Mouse (Mus musculus) liver, embryonic 11.5 days (tissue): ENCODE measurements around the gene Prkd3. TPM values are rescaled to one million over a fixed set of nuclear protein-coding genes. Genes with fewer than 3 reads are reported as not detected.

Source experiments
- ATAC-seq: fragments of 200-750 bp; cut with Nextera tagmentation; replicated peaks from 2 replicates; pipeline ENCODE4 v1.8.0; 2017; ENCODE audit warnings: moderate number of reproducible peaks, mild to moderate bottlenecking, moderate TSS enrichment, moderate library complexity; ENCODE audit not compliant: low FRiP score
- DNase-seq: peaks from one replicate; pipeline ENCODE4 v3.0.0-alpha.2; 2017; ENCODE audit warnings: low spot score
- H3K27ac ChIP-seq: fragments of 300-500 bp; sonication (generic); 2 replicates; pipeline ENCODE4 v1.5.1; 2014; ENCODE audit warnings: mild to moderate bottlenecking, low read depth, low read length, control low read depth
- H3K27me3 ChIP-seq: fragments of 300-500 bp; sonication (generic); replicated peaks from 2 replicates; pipeline ENCODE4 v1.6.1; 2014; ENCODE audit warnings: low read length, mixed read lengths; ENCODE audit not compliant: control insufficient read depth, insufficient read depth
- H3K36me3 ChIP-seq: fragments of 300-500 bp; sonication (generic); 2 replicates; pipeline ENCODE4 v1.6.1; 2014; ENCODE audit warnings: mild to moderate bottlenecking, low read length, moderate library complexity, mixed read lengths; ENCODE audit not compliant: control insufficient read depth, insufficient read depth
- H3K4me1 ChIP-seq: fragments of 300-500 bp; sonication (generic); replicated peaks from 2 replicates; pipeline ENCODE4 v1.6.1; 2014; ENCODE audit warnings: low read length, mixed read lengths; ENCODE audit not compliant: control insufficient read depth, insufficient read depth
- H3K4me2 ChIP-seq: fragments of 300-500 bp; sonication (generic); 2 replicates; pipeline ENCODE4 v1.6.1; 2014; ENCODE audit warnings: mild to moderate bottlenecking, control low read depth, moderate library complexity
- H3K4me3 ChIP-seq: fragments of 300-500 bp; sonication (generic); 2 replicates; pipeline ENCODE4 v1.5.1; 2014; ENCODE audit warnings: low read depth, low read length, control low read depth
- H3K9ac ChIP-seq: fragments of 300-500 bp; sonication (generic); 2 replicates; pipeline ENCODE4 v1.6.1; 2014; ENCODE audit warnings: low read depth, low read length, control low read depth
- H3K9me3 ChIP-seq: fragments of 300-500 bp; sonication (generic); 2 replicates; pipeline ENCODE4 v1.6.1; 2016; ENCODE audit warnings: low read length, inconsistent platforms, mixed read lengths; ENCODE audit not compliant: control insufficient read depth
- WGBS: fragments of 180-500 bp; shearing (Covaris S2); extraction: QIAGEN DNeasy Blood & Tissue Kit; methylation state at CpG from one replicate; pipeline ENCODE4 v1.1.7; 2014; 5-methylcytosine and 5-hydroxymethylcytosine counted together
- polyA plus RNA-seq: library from polyadenylated mRNA; unstranded; fragments of >200 nt; fragmentation: Nextera tagmentation; extraction: Ambion mirVana; gene quantifications from 2 replicates; pipeline ENCODE4 v1.2.1, GENCODE M21; 2014

Prkd3 gene
- polyA plus RNA-seq, 1 experiment from 2014 or later = 21.8 TPM

- Histone ChIP-seq H3K36me3 (no peaks in the 10 kb centered on the region), H3K27ac (no peak within 1 kb of the TSS), H3K9ac (no peak within 1 kb of the TSS; the same call in 1 of the 2 replicates), H3K4me1 (no peaks in the 10 kb centered on the region), H3K27me3 (peaks cover 9% of the 10 kb centered on the region), H3K4me2 (peak within 1 kb of the TSS; percentile 87), H3K9me3 (no peaks in the 10 kb centered on the region), H3K4me3 (peak within 1 kb of the TSS; percentile 58)
- no peak for ATAC-seq
- no peak for DNase-seq
- WGBS = 57% methylated on average over 4 of the region's 4 CpGs
Measured at GRCm38 (mm10) chr17:79051606-79052005, 31.0 kb upstream of the Prkd3 start, which contains the start of gene Qpct. Gene Qpct, plus strand, starts transcription at chr17:79051906.

DNA sequence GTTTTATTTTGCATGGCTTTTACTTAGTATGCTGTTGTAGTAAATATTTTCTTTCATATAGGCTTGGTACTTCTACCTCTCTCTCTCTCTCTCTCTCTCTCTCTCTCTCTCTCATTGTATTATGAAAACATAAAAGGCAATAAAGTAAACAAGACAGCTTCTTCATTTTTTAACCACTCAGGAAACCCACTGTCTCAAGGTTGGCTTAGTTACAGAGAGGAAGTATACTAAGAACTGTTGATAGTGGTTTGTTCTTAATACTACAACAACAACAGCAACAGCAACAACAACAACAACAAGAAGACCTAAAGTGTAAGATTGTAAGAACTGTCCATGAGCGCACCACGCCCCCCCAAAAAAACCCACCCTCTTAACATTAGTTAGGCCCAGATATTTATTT is 23.1 kb upstream of the Prkd3 start:
- Histone ChIP-seq H3K9me3 (no peaks in the 10 kb centered on the region), H3K4me3 (no peak overlapping the region), H3K9ac (no peak overlapping the region), H3K27me3 (no peaks in the 10 kb centered on the region), H3K27ac (no peak overlapping the region), H3K4me2 (no peak overlapping the region), H3K4me1 (no peaks in the 10 kb centered on the region), H3K36me3 (no peaks in the 10 kb centered on the region)
- ATAC-seq = no peak
- WGBS = 94% methylated on average over 2 of the region's 2 CpGs
- no peak for DNase-seq

DNA sequence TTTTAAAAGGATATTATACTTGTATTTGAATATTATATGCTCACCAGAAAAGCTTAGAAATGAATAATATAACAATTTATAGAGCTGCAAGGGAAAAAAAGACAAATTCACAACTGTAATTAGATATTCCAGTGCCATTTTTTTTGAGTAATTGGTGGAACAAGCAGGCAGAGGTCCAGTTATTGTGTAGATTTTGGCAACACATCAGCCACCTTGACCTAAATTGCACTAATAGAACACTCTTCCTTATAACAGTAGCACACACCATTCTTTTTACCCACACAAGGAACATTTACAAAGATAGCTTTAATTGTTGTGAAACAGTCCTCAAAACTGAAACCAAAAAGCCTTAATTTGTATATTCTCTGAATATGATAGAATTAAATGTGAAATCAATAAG is 19.0 kb upstream of the Prkd3 start:
- Histone ChIP-seq H3K36me3 (no peaks in the 10 kb centered on the region), H3K4me3 (no peak overlapping the region), H3K27ac (no peak overlapping the region), H3K9ac (no peak overlapping the region), H3K4me1 (no peaks in the 10 kb centered on the region), H3K9me3 (no peaks in the 10 kb centered on the region), H3K4me2 (no peak overlapping the region), H3K27me3 (no peaks in the 10 kb centered on the region)
- DNase-seq = no peak
- no peak for ATAC-seq

- Histone ChIP-seq H3K4me1 (no peaks in the 10 kb centered on the region), H3K36me3 (no peaks in the 10 kb centered on the region), H3K4me2 (no peak overlapping the region), H3K9me3 (no peaks in the 10 kb centered on the region), H3K9ac (no peak overlapping the region), H3K4me3 (no peak overlapping the region), H3K27me3 (no peaks in the 10 kb centered on the region), H3K27ac (no peak overlapping the region)
- ATAC-seq (no peak), DNase-seq (no peak)
- WGBS = 88% methylated on average over 4 of the region's 4 CpGs
Measured at GRCm38 (mm10) chr17:79032782-79033181, 12.2 kb upstream of the Prkd3 start.

DNA sequence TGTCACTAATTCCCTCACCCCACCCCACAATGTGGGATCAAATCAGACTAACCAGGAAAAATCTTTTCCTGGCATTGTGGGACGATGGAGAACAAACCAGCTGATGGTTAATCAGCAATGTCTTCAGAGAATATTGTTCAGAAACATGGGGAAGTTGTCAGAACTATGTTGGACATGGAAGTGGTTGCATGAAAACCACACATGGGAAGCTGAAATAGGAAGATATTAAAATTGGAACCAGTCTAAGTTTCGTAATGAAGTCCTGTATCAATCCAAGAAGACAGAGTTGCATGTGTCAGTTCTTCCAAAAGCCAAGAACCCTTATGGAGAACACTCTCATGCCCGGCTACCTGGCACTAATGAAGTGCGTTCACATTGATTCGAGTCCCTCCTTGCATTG is 11.0 kb upstream of the Prkd3 start:
- DNase-seq = no peak
- Histone ChIP-seq H3K36me3 (no peaks in the 10 kb centered on the region), H3K9me3 (no peaks in the 10 kb centered on the region), H3K4me1 (no peaks in the 10 kb centered on the region), H3K4me2 (no peak overlapping the region), H3K4me3 (no peak overlapping the region), H3K9ac (no peak overlapping the region), H3K27ac (no peak overlapping the region), H3K27me3 (no peaks in the 10 kb centered on the region)
- no peak for ATAC-seq
- WGBS = 77% methylated on average over 5 of the region's 5 CpGs

- no peaks in the 10 kb centered on the region for H3K4me1 ChIP-seq
- WGBS = 55% methylated on average over 3 of the region's 3 CpGs
- H3K4me2 ChIP-seq = no peak overlapping the region
- H3K27ac ChIP-seq = no peak overlapping the region
- ATAC-seq (no peak), DNase-seq (no peak)
- H3K4me3 ChIP-seq = no peak overlapping the region
- H3K9me3 ChIP-seq = no peaks in the 10 kb centered on the region
- no peaks in the 10 kb centered on the region for H3K27me3 ChIP-seq
- no peak overlapping the region for H3K9ac ChIP-seq
- no peaks in the 10 kb centered on the region for H3K36me3 ChIP-seq
Measured at GRCm38 (mm10) chr17:79029226-79029625, 8.6 kb upstream of the Prkd3 start.

GRCm38 (mm10) chr17:79024544-79024943 is 3.9 kb upstream of the Prkd3 start:
- no peaks in the 10 kb centered on the region for H3K4me1 ChIP-seq
- no peak overlapping the region for H3K4me2 ChIP-seq
- WGBS = 82% methylated on average over 4 of the region's 4 CpGs
- no peaks in the 10 kb centered on the region for H3K9me3 ChIP-seq
- no peaks in the 10 kb centered on the region for H3K27me3 ChIP-seq
- H3K27ac ChIP-seq = no peak overlapping the region
- H3K9ac ChIP-seq = no peak overlapping the region
- no peaks in the 10 kb centered on the region for H3K36me3 ChIP-seq
- no peak overlapping the region for H3K4me3 ChIP-seq
- ATAC-seq (no peak), DNase-seq (no peak)

- WGBS = 28% methylated on average over 3 of the region's 3 CpGs
- Histone ChIP-seq H3K36me3 (no peaks in the 10 kb centered on the region), H3K4me1 (peaks cover 10% of the 10 kb centered on the region), H3K4me3 (no peak overlapping the region), H3K27me3 (no peaks in the 10 kb centered on the region), H3K9ac (no peak overlapping the region), H3K9me3 (no peaks in the 10 kb centered on the region), H3K4me2 (no peak overlapping the region), H3K27ac (no peak overlapping the region)
- DNase-seq = no peak
- ATAC-seq = no peak
Measured at GRCm38 (mm10) chr17:79022746-79023145, 2.1 kb upstream of the Prkd3 start.

GRCm38 (mm10) chr17:79020984-79021335 is 344 bp upstream of the Prkd3 start:
- Histone ChIP-seq H3K27ac (0 out of 2 replicates have a peak overlapping the region, but pooled peaks have one; percentile 88), H3K4me3 (peak overlapping the region; percentile 83), H3K36me3 (no peaks in the 10 kb centered on the region), H3K4me2 (peak overlapping the region; percentile 88), H3K4me1 (peaks cover 15% of the 10 kb centered on the region), H3K9me3 (no peaks in the 10 kb centered on the region), H3K9ac (peak overlapping the region; percentile 88), H3K27me3 (no peaks in the 10 kb centered on the region)
- 2% methylated on average over 24 of the region's 24 CpGs for WGBS
- no peak for DNase-seq
- ATAC-seq = no peak; the same call in 1 of the 2 replicates
